Mouse (Mus musculus): ENCODE measurements around the gene Sh3gl1.

The Sh3gl1 gene

DNA sequence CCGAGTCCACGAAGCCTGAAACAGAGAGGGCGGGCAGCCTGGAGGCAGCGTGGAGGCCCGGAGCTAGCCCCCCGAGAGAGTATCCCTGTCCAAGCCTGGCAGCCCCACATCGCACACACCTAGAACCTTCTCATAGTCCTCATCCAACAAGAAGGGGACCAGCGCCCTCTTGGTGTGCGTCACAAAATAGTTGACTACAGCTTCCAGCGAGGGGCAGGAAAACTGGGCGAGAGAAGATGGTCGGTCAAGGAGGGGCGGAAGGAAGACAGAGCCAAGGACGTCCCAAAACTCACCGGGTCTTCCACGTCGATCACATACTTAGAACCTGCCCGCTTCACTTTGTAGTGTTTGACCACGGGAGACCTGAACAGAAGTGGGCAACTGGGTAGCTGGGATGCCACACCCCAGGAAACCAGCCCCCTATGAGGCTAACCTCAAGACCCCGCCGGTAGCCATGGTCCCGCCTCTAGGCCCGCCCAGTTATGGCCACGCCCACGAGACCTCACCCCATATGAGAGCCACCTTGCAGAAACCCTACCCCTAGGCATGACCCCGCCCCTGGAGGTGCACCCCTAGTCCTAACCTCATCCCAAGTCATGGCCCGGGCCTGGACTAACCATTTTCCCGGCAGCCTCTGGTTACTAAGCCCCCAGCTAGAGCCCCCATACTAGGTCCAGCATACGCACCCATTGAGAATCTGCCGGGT, 36.5 kb downstream of the Sh3gl1 start:
- in situ Hi-C loops (cut with MboI, MseI), result loop anchor here in 1 of 2 experiments (10.0 kb wide), 1 partner anchor 1555 kb away; no protein-coding TSS in a partner anchor

DNA sequence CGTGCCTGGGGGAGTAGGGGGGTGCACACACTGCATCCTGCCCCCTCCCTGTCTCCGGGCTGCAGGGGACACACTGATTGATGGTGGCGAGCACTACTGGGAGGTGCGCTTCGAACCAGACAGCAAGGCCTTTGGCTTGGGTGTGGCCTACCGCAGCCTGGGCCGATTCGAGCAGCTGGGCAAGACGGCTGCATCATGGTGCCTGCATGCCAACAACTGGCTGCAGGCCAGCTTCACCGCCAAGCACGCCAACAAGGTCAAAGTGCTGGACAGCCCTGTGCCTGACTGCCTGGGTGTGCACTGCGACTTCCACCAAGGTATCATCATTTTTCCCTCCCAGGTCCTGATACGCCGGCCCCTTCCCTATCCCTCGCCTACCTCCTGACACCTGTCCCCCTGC, 40.4 kb downstream of the Sh3gl1 start:
- in situ Hi-C loops (cut with MboI, MseI), result loop anchor here in 1 of 2 experiments (10.0 kb wide), 1 partner anchor 1559 kb away; no protein-coding TSS in a partner anchor

DNA sequence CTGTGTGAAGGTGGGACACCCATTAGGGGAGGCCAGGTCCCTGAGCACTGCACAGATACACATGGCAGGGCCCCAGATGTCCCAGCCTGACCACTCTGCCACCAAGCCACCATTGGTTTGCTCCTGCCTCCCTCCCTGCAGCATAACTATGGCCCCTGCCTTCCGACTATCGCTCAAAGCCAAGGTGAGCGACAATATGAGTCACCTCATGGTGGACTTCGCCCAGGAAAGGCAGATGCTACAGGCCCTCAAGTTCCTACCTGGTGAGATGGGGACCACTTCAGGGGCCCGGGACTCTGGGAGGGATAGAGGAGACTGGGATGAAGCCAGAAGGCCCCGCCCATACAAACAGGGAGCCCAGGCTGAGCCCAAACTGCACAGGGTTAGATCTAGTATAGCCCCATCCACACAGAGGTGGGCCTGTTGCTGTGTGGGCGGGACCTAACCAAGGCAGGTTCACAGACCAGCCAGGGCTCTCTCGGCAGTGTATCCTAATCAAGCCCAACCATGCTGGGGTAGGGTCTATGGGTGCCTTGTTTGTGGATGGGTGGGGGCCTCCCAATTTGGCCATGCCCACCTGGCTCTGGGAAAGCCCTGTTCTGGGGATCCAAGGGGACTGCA, 46.0 kb downstream of the Sh3gl1 start:
- in situ Hi-C loops (cut with MboI, MseI), result loop anchor here in 1 of 2 experiments (10.0 kb wide), 1 partner anchor 1564 kb away; no protein-coding TSS in a partner anchor

DNA sequence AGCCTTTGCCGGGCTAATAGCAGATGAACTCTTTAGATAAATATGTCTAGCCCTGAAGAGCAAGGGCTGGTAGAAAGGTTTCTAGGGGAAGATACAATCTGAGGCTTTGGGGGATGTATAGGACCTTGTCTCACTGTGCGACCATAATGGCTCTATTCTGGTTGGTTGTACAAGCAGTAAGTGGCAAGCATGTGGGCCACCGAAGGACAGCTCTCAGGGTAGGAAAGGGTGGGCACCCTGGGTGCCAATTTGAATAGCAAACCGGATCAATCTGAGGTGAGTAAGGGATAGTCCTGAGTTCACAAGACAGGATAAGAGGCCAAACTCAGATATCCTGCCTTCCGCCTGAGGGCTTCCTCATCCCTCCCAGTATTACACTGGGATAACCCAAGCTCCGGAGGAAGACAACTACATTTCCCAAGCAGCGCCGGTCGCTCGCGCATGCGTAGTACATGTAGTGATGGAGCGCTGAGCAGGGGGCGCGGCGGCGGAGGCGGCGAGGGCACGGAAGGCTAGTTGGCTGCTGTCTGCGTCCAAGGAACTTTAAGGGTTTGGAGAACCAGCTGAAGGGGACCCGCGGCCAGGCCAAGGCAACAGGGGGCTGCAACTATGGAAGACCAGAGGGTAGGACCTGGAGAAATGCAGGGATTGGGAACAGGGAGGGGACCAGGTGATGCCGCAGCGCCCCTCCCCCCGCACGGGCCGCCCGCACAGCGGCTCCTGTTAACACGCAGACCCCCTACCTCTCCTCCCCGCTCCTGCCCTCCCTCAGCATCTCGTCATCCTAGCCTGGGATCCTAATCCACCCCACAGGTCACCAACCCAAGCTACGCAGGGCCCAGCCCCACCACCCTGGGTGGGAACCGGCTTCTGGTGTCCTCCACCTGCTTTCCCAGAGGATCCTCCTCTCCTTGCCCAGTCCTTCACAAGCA, 50.1 kb downstream of the Sh3gl1 start, which contains the start of gene Fsd1:
Gene Fsd1 (plus strand): TSS at position 480 of the 932 bp plus-strand sequence.
- in situ Hi-C loops (cut with MboI, MseI), result loop anchor here in 1 of 2 experiments (10.0 kb wide), 1 partner anchor 911 kb away; no protein-coding TSS in a partner anchor

DNA sequence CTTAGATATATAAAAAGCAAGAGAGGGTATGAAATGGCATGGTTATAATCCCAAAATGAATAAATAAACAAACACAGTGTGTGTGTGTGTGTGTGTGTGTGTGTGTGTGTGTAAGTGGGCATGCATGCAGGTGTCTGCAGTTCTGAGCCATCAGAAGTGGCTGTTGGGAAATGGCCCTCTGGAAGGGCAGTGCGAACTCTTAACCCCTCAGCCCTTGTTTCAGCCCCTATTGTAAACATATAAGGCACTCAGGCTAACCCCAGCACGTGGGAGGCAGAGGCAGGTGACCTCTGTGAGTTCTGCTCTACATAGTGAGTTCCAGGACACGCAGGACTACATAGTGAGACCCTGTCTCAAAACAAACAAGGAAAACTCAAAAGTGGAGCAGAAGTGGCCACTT, 59.1 kb downstream of the Sh3gl1 start:
- in situ Hi-C loops (cut with MboI, MseI), result loop anchor here in 1 of 2 experiments (10.0 kb wide), 1 partner anchor 1912 kb away; no protein-coding TSS in a partner anchor

DNA sequence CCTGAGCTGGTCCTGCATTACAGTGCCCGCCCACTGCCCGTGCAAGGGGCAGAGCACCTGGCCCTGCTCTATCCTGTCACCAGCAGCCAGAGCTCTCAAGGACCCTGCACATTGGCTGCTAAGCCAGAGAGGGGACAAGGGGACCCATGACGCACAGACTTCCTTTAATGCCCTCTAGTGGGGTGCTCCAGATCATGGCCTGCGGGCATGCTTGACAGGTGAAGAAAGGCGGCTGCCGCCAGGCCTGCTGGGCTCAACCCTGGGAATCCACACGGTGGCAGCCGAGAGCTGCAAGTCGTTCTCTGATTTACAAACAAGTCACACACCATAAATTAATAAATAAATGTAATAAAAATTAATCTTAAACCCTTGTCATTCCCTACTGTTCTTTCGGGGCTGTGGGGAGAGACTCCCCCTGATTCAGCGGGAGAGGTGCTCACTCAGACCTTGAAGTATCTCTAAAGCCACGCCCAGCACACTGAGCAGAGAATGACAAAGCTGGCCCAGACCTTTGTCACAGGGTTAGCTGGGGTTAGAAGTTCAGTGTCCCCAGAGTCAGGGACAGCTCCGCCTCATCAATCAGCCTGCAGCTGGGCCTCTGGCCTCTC, 60.1 kb downstream of the Sh3gl1 start:
- in situ Hi-C loops (cut with MboI, MseI), result loop anchor here in 1 of 2 experiments (10.0 kb wide), 1 partner anchor 1912 kb away; no protein-coding TSS in a partner anchor

DNA sequence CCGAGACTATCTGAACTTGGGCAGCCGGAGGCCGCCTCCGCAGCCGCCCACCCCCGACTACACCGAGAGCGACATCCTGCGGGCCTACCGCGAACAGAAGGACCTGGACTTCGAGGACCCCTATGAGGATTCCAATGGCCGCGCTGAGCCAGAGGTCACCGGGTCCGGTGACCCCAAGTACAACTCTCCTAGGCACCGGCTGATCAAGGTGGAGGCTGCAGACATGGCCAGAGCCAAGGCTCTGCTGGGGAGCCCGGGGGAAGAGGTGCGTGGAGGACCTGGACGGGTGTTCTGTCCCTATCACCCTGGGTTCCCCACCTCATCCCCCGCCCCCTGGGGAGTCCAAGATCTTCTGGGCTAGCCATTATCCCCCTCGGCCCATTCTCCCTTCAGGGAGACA, 65.0 kb downstream of the Sh3gl1 start:
- in situ Hi-C loops (cut with MboI, MseI), result loop anchor here in 1 of 2 experiments (10.0 kb wide), 1 partner anchor 1907 kb away; no protein-coding TSS in a partner anchor

DNA sequence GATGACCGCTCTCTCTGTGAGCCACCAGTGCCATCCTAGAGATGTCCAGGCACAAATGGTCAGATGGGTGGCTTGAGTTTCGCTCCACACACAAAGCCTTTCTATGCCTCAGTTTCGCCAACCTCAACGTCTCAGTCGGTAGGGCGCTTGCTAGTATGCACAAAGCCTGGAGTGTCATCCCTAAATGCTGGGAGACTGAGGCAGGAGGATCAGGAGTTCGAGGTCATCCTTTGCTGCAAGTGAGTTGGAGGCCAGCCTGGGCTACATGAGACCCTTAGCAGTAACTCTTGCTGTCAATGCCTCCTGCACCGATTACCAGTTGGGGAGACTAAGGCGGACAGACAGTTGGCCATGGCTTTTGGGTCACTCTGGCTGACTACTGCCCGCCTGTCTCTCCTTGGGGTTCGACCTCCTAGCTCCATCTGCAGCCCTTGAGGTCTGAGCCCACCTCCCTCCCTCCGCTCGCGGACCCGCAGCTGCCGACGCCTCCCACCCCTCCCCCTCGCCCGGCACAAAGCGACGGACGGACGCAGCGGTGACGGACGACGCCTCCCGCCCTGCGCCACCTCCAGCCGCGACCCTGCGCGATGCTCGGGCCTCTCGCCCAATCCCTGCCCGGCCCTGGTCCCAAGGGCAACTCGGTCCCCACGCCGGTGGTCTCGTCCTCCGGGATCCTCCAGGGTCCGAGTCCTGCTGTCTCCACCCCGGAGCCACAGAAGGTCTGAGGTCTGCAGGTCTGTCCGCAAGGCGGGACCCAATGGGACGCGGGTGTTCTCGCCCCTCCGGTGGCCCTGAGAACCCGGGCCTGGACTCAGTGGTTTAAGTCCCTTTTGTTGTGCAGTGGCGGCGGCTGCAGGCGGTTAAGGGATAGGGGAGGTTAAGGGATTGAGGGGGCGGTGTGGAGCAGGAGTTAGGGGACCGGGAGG, 66.2 kb downstream of the Sh3gl1 start, which contains the start of gene Shd:
Gene Shd (plus strand): TSS at position 502 of the 926 bp plus-strand sequence.
- in situ Hi-C loops (cut with MboI, MseI), result loop anchor here (10.0 kb wide), 3 partner anchors 45 to 1905 kb away; no protein-coding TSS in a partner anchor

DNA sequence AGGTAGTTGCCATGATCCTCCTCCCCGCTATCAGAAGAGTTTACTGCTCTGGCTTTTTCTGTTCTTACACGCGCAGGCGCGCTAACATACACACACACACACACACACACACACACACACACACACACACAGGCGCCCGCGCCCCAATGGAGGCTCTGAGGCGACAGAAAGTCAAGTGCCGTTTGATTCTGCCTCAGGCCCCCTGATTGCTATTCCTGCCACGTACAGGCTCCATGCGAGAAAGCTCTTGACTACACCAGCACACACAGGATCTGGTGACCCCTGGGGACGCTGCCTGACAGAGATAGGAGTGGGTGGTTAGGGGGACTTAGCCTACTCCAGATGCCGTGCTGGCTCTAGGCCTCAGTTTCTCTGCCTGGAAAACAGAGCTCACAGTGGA, 66.9 kb downstream of the Sh3gl1 start:
- in situ Hi-C loops (cut with MboI, MseI), result loop anchor here (10.0 kb wide), 2 partner anchors 45 to 1055 kb away; no protein-coding TSS in a partner anchor

DNA sequence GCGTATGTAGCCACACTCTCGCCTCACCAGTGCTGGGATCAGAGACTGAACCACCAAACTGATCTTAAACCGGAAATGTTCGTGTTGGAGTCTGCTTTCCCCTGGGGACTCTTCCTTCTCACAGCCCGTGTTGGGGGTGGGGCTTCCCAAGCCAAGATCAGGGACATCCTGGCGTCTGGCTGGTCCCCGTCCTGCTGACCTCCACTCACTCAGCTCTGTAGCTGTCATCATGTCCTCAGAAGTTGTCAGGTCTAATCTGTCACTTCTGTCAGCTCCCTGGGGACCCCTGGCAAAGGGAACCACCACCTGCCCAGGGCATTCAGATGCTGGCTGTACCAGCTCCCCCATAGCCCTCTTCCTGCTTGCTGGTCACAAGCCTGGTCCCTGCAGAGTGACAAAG, 68.2 kb downstream of the Sh3gl1 start:
- in situ Hi-C loops (cut with MboI, MseI), result loop anchor here (10.0 kb wide), 2 partner anchors 47 to 1057 kb away; no protein-coding TSS in a partner anchor

DNA sequence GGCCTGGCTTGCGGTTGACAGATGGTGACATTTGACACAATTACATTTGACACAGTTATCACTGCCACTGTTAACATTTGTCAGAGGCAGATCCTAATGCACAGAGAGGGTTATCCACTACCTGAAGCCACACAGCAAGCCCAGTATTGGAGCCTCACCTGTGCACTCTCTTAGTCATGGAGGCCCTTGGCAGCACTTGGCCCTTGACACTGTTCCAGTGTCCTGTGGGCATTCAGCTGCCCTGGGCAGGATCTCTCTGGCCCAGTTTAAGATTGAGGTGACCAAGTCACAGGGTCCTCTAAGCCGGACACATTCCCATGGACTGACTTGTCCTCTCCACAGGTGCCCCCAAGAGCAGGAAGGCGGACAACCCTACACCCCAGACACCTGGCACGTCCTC, 69.2 kb downstream of the Sh3gl1 start:
- in situ Hi-C loops (cut with MboI, MseI), result loop anchor here (10.0 kb wide), 2 partner anchors 48 to 1058 kb away; no protein-coding TSS in a partner anchor
